Mouse (Mus musculus) hindbrain, embryonic 11.5 days (tissue): ENCODE results near the gene Pcsk5. TPM values are rescaled to one million over a fixed set of nuclear protein-coding genes. Genes with fewer than 3 reads are reported as not detected.

Source experiments
- ATAC-seq: fragments of 200-750 bp; cut with Nextera tagmentation; 2 replicates; pipeline ENCODE4 v1.8.0; 2017; ENCODE audit warnings: mild to moderate bottlenecking, moderate TSS enrichment, moderate library complexity; ENCODE audit not compliant: low FRiP score
- DNase-seq: peaks from one replicate; pipeline ENCODE4 v3.0.0-alpha.2; 2015; ENCODE audit warnings: low spot score
- H3K27ac ChIP-seq: fragments of 300-500 bp; sonication (generic); 2 replicates; pipeline ENCODE4 v1.5.1; 2014; ENCODE audit warnings: mild to moderate bottlenecking, low read depth, low read length
- H3K27me3 ChIP-seq: fragments of 300-500 bp; sonication (generic); 2 replicates; pipeline ENCODE4 v1.6.1; 2014; ENCODE audit warnings: mild to moderate bottlenecking, low read length, moderate library complexity, mixed read lengths; ENCODE audit not compliant: control insufficient read depth, insufficient read depth
- H3K36me3 ChIP-seq: fragments of 300-500 bp; sonication (generic); 2 replicates; pipeline ENCODE4 v1.6.1; 2014; ENCODE audit warnings: mild to moderate bottlenecking, low read length, moderate library complexity, mixed read lengths; ENCODE audit not compliant: control insufficient read depth, insufficient read depth
- H3K4me1 ChIP-seq: fragments of 300-500 bp; sonication (generic); replicated peaks from 2 replicates; pipeline ENCODE4 v1.6.1; 2014; ENCODE audit warnings: low read length, mixed read lengths; ENCODE audit not compliant: control insufficient read depth, insufficient read depth
- H3K4me2 ChIP-seq: fragments of 300-500 bp; sonication (generic); replicated peaks from 2 replicates; pipeline ENCODE4 v1.6.1; 2014; ENCODE audit warnings: mild to moderate bottlenecking, low read depth, low read length
- H3K4me3 ChIP-seq: fragments of 300-500 bp; sonication (generic); 2 replicates; pipeline ENCODE4 v1.5.1; 2014; ENCODE audit warnings: low read depth, low read length
- H3K9ac ChIP-seq: fragments of 300-500 bp; sonication (generic); 2 replicates; pipeline ENCODE4 v1.6.1; 2014; ENCODE audit warnings: low read depth, low read length
- H3K9me3 ChIP-seq: fragments of 300-500 bp; sonication (generic); 2 replicates; pipeline ENCODE4 v1.6.1; 2016; ENCODE audit warnings: low read length; ENCODE audit not compliant: control insufficient read depth
- WGBS: fragments of 180-500 bp; shearing (Covaris S2); extraction: QIAGEN DNeasy Blood & Tissue Kit; methylation state at CpG from one replicate; pipeline ENCODE4 v1.1.7; 2014; 5-methylcytosine and 5-hydroxymethylcytosine counted together
- polyA plus RNA-seq: library from polyadenylated mRNA; unstranded; fragments of >200 nt; fragmentation: Nextera tagmentation; extraction: Ambion mirVana; gene quantifications from 2 replicates; pipeline ENCODE4 v1.2.1, GENCODE M21; 2014

The Pcsk5 gene
- polyA plus RNA-seq, 1 experiment from 2014 or later = 5.3 TPM

DNA sequence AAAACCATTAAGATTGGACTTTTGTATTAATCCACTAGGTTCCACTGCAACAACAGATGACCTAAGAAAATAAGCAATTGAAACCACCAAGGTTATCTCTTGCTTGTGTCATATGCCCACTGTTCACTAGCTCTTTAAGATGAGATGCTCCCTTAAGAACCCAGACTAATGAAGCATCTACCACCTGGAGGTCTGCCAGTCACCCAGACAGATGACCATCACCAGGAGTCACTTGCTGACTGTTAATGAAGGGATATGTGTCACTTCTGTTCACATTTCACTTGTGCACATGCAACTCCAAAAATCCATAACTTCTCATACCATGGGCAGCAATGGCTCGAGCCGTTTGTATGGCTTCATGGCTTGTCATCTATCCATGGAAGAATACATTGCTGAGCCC lies 17.4 kb downstream of the Pcsk5 start:
- no peak overlapping the region for H3K4me2 ChIP-seq
- ATAC-seq = no peak
- 98% methylated on average over 2 of the region's 2 CpGs for WGBS

DNA sequence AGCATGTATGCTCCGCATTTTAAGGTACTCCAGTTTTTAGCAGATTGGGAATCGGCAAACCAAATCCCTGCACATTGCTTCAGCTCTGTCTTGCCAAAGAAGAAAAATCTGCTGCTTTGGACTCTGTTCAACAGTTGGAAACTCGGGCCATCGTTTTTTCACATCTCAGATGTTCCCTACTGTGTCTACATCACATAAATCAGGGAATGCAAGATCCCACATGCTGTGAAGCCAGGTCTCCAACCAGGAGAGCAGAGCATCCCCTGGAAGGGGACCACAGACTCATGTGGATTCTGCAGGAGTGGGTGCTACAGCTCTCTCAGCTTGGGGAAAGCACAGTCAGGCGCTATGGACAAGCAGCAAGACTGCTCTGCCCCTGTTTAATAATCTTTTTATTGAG lies 18.4 kb downstream of the Pcsk5 start:
- H3K27me3 ChIP-seq = no peaks in the 10 kb centered on the region
- ATAC-seq (no peak), DNase-seq (no peak)
- H3K9ac ChIP-seq = no peak overlapping the region
- H3K4me3 ChIP-seq = no peak overlapping the region
- H3K4me1 ChIP-seq = no peaks in the 10 kb centered on the region
- H3K9me3 ChIP-seq = no peaks in the 10 kb centered on the region
- no peak overlapping the region for H3K27ac ChIP-seq
- WGBS = 81% methylated on average over 5 of the region's 5 CpGs
- H3K36me3 ChIP-seq = no peaks in the 10 kb centered on the region
- H3K4me2 ChIP-seq = no peak overlapping the region

More for the DNA sequence above, 17.4 kb downstream of the Pcsk5 start:
- DNase-seq = no peak
- H3K9ac ChIP-seq = no peak overlapping the region
- H3K9me3 ChIP-seq = no peaks in the 10 kb centered on the region
- no peaks in the 10 kb centered on the region for H3K4me1 ChIP-seq
- H3K4me3 ChIP-seq = no peak overlapping the region
- no peaks in the 10 kb centered on the region for H3K27me3 ChIP-seq
- H3K36me3 ChIP-seq = no peaks in the 10 kb centered on the region
- no peak overlapping the region for H3K27ac ChIP-seq

DNA sequence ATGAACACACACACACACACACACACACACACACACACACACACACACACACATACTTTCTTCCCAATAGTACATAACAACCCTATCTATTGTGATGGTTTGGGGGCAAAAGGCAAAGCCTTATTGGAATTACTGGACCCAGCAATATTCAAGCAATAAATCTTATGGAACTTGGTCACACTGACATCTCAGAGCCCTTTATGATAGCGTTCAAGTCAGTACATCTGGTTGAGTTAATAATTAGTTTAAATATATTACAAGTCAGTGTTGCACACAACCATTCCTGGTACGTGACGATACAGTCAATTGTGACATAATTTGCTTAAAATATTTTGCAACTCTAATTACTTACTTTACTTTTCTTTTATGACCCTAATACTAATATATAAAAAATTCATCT lies 22.4 kb downstream of the Pcsk5 start:
- no peak overlapping the region for H3K9ac ChIP-seq
- no peak overlapping the region for H3K4me3 ChIP-seq
- H3K4me1 ChIP-seq = no peaks in the 10 kb centered on the region
- ATAC-seq (no peak), DNase-seq (no peak)
- 83% methylated on average over 3 of the region's 3 CpGs for WGBS
- no peaks in the 10 kb centered on the region for H3K36me3 ChIP-seq
- no peak overlapping the region for H3K4me2 ChIP-seq
- H3K27ac ChIP-seq = no peak overlapping the region
- no peaks in the 10 kb centered on the region for H3K9me3 ChIP-seq
- H3K27me3 ChIP-seq = no peaks in the 10 kb centered on the region

DNA sequence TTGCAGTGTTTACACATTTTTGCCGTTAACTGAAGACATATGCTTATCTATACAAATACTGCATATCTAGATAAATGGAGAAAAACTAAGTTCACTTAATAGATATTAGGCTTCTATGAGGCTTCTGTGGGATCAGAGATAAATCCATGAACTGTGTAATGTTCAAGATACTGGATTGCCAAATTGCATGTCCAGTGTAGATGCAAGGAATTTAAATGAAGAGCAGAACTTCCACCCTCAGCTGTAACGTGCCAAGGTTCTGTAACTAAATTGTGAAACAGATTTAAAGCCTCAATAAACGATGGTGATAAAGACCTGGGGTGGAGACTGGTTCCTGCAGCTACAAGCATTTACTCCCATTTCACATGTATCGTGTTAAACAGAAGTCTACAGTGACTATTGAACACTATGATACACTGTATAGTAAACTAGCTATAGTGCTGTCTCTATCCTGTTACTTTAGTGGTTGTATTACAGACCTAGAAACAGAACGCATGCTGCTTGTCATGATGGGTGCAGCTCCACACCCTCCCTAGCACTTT lies 23.9 kb downstream of the Pcsk5 start:
- no peaks in the 10 kb centered on the region for H3K4me1 ChIP-seq
- no peak for ATAC-seq
- no peaks in the 10 kb centered on the region for H3K36me3 ChIP-seq
- no peaks in the 10 kb centered on the region for H3K27me3 ChIP-seq
- H3K9me3 ChIP-seq = no peaks in the 10 kb centered on the region
- H3K4me3 ChIP-seq = no peak overlapping the region
- H3K4me2 ChIP-seq = no peak overlapping the region
- H3K9ac ChIP-seq = no peak overlapping the region
- no peak for DNase-seq
- H3K27ac ChIP-seq = no peak overlapping the region
- WGBS = 93% methylated on average over 5 of the region's 5 CpGs

- H3K36me3 ChIP-seq = no peaks in the 10 kb centered on the region
- no peaks in the 10 kb centered on the region for H3K9me3 ChIP-seq
- H3K4me2 ChIP-seq = no peak overlapping the region
- H3K27me3 ChIP-seq = no peaks in the 10 kb centered on the region
- no peak overlapping the region for H3K27ac ChIP-seq
- H3K9ac ChIP-seq = no peak overlapping the region
- DNase-seq (no peak), ATAC-seq (no peak)
- 84% methylated on average over 7 of the region's 7 CpGs for WGBS
- H3K4me3 ChIP-seq = no peak overlapping the region
- no peaks in the 10 kb centered on the region for H3K4me1 ChIP-seq
Measured at GRCm38 (mm10) chr19:17812661-17813060, 24.8 kb downstream of the Pcsk5 start.

- Histone ChIP-seq H3K9me3 (no peaks in the 10 kb centered on the region), H3K4me3 (no peak overlapping the region), H3K4me2 (no peak overlapping the region), H3K27ac (no peak overlapping the region), H3K36me3 (no peaks in the 10 kb centered on the region), H3K27me3 (no peaks in the 10 kb centered on the region), H3K4me1 (no peaks in the 10 kb centered on the region), H3K9ac (no peak overlapping the region)
- 91% methylated on average over 5 of the region's 5 CpGs for WGBS
- DNase-seq = no peak
- no peak for ATAC-seq
Measured at GRCm38 (mm10) chr19:17806626-17807025, 30.8 kb downstream of the Pcsk5 start.

- H3K27me3 ChIP-seq = no peaks in the 10 kb centered on the region
- no peaks in the 10 kb centered on the region for H3K36me3 ChIP-seq
- 85% methylated on average over 1 of the region's 1 CpGs for WGBS
- no peak overlapping the region for H3K4me2 ChIP-seq
- no peak overlapping the region for H3K4me3 ChIP-seq
- H3K27ac ChIP-seq = no peak overlapping the region
- H3K4me1 ChIP-seq = no peaks in the 10 kb centered on the region
- ATAC-seq (no peak), DNase-seq (no peak)
- no peak overlapping the region for H3K9ac ChIP-seq
- no peaks in the 10 kb centered on the region for H3K9me3 ChIP-seq
Measured at GRCm38 (mm10) chr19:17800798-17801197, 36.6 kb downstream of the Pcsk5 start.

DNA sequence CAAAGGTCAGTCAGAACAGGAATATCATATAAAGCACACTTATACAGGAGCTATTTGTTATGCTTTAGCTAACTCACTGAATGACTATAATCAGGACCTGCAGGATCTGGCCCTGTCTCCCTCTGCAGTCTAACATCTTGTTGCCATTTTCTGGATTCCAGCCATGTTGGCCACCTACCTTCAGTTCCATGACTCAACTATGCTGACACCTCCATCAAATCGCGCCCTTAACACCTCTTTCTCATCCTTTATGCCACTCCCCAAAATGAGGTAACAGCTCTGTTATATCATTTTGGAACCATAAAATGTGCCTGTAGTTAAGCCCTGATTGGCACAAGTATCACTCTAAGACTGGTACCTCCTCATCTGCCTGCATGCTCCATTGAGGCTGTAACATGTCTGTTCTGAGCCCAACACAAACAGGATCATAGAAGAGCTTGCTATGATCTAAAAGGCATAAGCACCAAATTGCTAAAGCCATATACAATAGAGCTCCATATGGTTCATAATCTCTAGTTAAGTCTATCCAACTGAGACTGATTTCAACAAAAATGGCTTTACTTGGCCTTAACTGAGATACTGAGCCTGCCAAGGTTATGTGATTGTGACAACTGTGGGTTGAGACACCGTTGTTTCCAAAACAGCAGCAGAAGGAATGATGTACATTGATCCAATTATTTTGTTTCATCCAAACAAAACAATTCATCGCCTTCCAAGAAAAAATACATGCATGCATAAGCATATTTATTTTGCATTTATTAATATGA lies 37.8 kb downstream of the Pcsk5 start:
- Histone ChIP-seq H3K9ac (no peak overlapping the region), H3K4me3 (no peak overlapping the region), H3K4me2 (no peak overlapping the region), H3K9me3 (no peaks in the 10 kb centered on the region), H3K4me1 (no peaks in the 10 kb centered on the region), H3K36me3 (no peaks in the 10 kb centered on the region), H3K27me3 (no peaks in the 10 kb centered on the region), H3K27ac (no peak overlapping the region)
- 89% methylated on average over 4 of the region's 4 CpGs for WGBS
- no peak for ATAC-seq
- DNase-seq = no peak

- no peaks in the 10 kb centered on the region for H3K9me3 ChIP-seq
- no peaks in the 10 kb centered on the region for H3K4me1 ChIP-seq
- ATAC-seq (no peak), DNase-seq (no peak)
- no peaks in the 10 kb centered on the region for H3K27me3 ChIP-seq
- H3K4me2 ChIP-seq = no peak overlapping the region
- no peak overlapping the region for H3K9ac ChIP-seq
- no peak overlapping the region for H3K27ac ChIP-seq
- no peak overlapping the region for H3K4me3 ChIP-seq
- 93% methylated on average over 4 of the region's 4 CpGs for WGBS
- no peaks in the 10 kb centered on the region for H3K36me3 ChIP-seq
Measured at GRCm38 (mm10) chr19:17793457-17793856, 44.0 kb downstream of the Pcsk5 start.
